Mouse (Mus musculus) lung, postnatal 0 days (tissue): ENCODE measurements at regions not wholly inside any gene's neighbourhood (a gene's known extent, or its start where the extent isn't known, plus 50 kb on each side); places are given as distances from the start of the nearest gene placed in this dataset.

Experiments
- ATAC-seq: fragments of 200-750 bp; cut with Nextera tagmentation; 2 replicates; pipeline ENCODE4 v1.8.0; 2017; ENCODE audit warnings: moderate library complexity
- DNase-seq: peaks from one replicate; pipeline ENCODE4 v3.0.0-alpha.2; 2016; ENCODE audit warnings: low spot score
- H3K27ac ChIP-seq: fragments of 300-500 bp; sonication (generic); 2 replicates; pipeline ENCODE4 v1.5.1; 2014; ENCODE audit warnings: antibody characterized with exemption, mild to moderate bottlenecking, low read length, mixed read lengths
- H3K27me3 ChIP-seq: fragments of 300-500 bp; sonication (generic); replicated peaks from 2 replicates; pipeline ENCODE4 v1.6.1; 2014; ENCODE audit warnings: low read length, mixed read lengths; ENCODE audit not compliant: insufficient read depth
- H3K36me3 ChIP-seq: fragments of 300-500 bp; sonication (generic); 2 replicates; pipeline ENCODE4 v1.6.1; 2014; ENCODE audit warnings: low read length, mixed read lengths; ENCODE audit not compliant: insufficient read depth
- H3K4me1 ChIP-seq: fragments of 300-500 bp; sonication (generic); 2 replicates; pipeline ENCODE4 v1.6.1; 2014; ENCODE audit warnings: antibody characterized with exemption, low read depth, low read length, mixed read lengths; ENCODE audit not compliant: insufficient read depth
- H3K4me2 ChIP-seq: fragments of 300-500 bp; sonication (generic); replicated peaks from 2 replicates; pipeline ENCODE4 v1.6.1; 2014; ENCODE audit warnings: low read depth, mild to moderate bottlenecking, low read length, moderate library complexity, mixed read lengths
- H3K4me3 ChIP-seq: fragments of 300-500 bp; sonication (generic); 2 replicates; pipeline ENCODE4 v1.5.1; 2014; ENCODE audit warnings: low read depth, low read length
- H3K9ac ChIP-seq: fragments of 300-500 bp; sonication (generic); replicated peaks from 2 replicates; pipeline ENCODE4 v1.6.1; 2014; ENCODE audit warnings: low read depth, mild to moderate bottlenecking
- H3K9me3 ChIP-seq: fragments of 300-500 bp; sonication (generic); 2 replicates; pipeline ENCODE4 v1.6.1; 2016; ENCODE audit warnings: low read length, mixed read lengths
- CTCF ChIP-seq: IDR thresholded peaks from 2 replicates; pipeline ENCODE4 v1.5.1; 2016; ENCODE audit warnings: antibody characterized with exemption, mild to moderate bottlenecking
- EP300 ChIP-seq: IDR thresholded peaks from 2 replicates; pipeline ENCODE4 v1.6.1; 2016; ENCODE audit warnings: antibody characterized with exemption, mild to moderate bottlenecking, control low read depth
- WGBS: fragments of 180-500 bp; shearing (Covaris S2); extraction: QIAGEN DNeasy Blood & Tissue Kit; methylation state at CpG from one replicate; pipeline ENCODE4 v1.1.7; 2014; 5-methylcytosine and 5-hydroxymethylcytosine counted together

DNA sequence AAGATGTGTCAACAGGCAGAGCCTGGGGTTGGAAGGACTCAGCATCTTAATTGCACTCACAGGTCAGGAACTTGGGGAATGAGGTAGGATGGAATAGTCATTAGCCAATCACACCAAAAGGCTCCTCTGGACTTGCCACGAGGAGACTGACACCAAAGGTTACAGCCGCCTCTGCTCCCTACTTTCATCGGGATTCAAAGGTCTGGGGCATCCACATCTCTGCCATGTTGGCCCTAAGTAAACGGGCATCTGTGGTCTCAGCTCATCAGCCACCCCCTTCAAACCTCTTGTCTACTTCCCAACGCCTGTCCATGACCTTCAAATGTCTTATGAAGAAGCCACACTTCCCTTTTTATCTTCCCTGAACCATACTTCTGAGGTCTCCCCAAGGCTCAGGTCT is 78.1 kb upstream of the Gm26657 start:
- no peak overlapping the region for H3K4me2 ChIP-seq
- WGBS: 81% methylated on average over 5 of the region's 5 CpGs
- no peaks in the 10 kb centered on the region for H3K27me3 ChIP-seq
- no peak overlapping the region for H3K4me3 ChIP-seq
- H3K36me3 ChIP-seq: no peaks in the 10 kb centered on the region
- no peak overlapping the region for H3K9ac ChIP-seq
- no peak for TF ChIP-seq EP300
- TF ChIP-seq CTCF: no peak
- H3K4me1 ChIP-seq: no peaks in the 10 kb centered on the region
- DNase-seq (no peak), ATAC-seq (no peak)
- H3K9me3 ChIP-seq: no peaks in the 10 kb centered on the region
- no peak overlapping the region for H3K27ac ChIP-seq

DNA sequence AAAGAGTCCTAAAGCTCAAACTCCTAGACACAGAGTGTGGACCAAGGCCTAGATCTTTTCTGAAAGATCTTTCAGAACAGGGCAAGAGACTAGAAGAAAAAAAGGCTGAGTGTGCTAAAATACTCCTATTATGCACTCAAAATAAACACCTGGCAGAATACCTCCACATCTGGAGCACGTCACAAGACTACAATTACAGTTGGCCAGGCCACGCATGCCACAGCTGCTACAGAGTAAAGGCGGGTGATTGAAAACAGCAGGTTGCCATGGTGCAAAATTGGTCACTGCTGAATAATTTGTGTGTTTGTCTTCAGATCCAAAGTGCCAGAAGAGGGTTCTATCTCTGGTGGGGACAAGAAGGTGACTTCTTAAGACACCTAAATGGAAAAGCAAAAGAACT is 82.8 kb upstream of the Gm26657 start:
- 79% methylated on average over 3 of the region's 3 CpGs for WGBS
- DNase-seq: no peak
- H3K27me3 ChIP-seq: no peaks in the 10 kb centered on the region
- H3K4me2 ChIP-seq: no peak overlapping the region
- H3K9me3 ChIP-seq: no peaks in the 10 kb centered on the region
- no peaks in the 10 kb centered on the region for H3K36me3 ChIP-seq
- no peak overlapping the region for H3K9ac ChIP-seq
- no peaks in the 10 kb centered on the region for H3K4me1 ChIP-seq
- H3K27ac ChIP-seq: no peak overlapping the region
- no peak overlapping the region for H3K4me3 ChIP-seq
- no peak for ATAC-seq
- TF ChIP-seq CTCF: no peak

DNA sequence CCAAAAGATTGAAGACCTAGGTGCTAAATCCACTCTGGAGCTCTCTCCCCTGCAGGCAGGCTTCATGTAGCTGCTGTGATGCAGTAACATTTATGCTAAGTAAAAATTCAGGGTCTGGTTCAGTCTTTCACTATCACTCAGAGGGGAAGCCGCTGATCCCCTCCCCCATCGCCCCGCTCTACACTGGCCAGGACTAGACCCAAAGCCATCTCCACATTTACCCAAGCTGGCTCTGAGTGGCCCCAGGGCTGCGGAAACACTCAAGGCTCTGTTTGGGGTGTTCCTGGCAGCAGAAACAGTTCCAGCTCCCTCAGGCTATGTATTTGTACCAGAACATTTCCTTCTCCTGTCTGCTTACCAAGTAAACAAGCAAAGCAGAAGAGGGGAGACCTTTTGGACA is 85.5 kb upstream of the Gm26657 start:
- no peak for ATAC-seq
- Histone ChIP-seq H3K36me3 (no peaks in the 10 kb centered on the region), H3K4me2 (no peak overlapping the region), H3K4me1 (no peaks in the 10 kb centered on the region), H3K9ac (no peak overlapping the region), H3K9me3 (no peaks in the 10 kb centered on the region), H3K4me3 (no peak overlapping the region), H3K27me3 (no peaks in the 10 kb centered on the region), H3K27ac (no peak overlapping the region)
- no peak for DNase-seq
- TF ChIP-seq EP300 (no peak), CTCF (no peak)
- WGBS: 53% methylated on average over 4 of the region's 4 CpGs

DNA sequence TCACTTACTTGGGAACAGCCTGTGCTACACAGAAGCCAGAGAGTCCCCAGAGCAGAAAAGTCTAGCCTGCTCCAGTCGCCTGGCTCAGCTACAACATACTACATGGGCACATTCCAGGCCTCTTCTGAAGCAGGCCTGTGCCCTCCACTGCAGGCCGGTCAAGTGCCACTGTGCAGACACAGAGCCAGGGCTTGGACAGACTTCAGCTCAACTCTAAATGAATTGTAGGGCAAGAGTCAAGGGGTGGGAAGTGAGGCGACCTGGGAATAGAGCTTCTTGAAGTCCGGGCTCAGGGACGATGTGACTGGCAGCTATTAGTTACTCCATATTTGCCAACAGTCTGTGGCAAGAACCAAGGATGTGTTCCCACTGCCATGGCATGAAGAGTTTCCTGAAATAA is 87.1 kb upstream of the Gm26657 start:
- Histone ChIP-seq H3K9me3 (no peaks in the 10 kb centered on the region), H3K4me3 (no peak overlapping the region), H3K4me1 (no peaks in the 10 kb centered on the region), H3K9ac (no peak overlapping the region), H3K27ac (no peak overlapping the region), H3K4me2 (no peak overlapping the region), H3K36me3 (no peaks in the 10 kb centered on the region), H3K27me3 (no peaks in the 10 kb centered on the region)
- 51% methylated on average over 5 of the region's 5 CpGs for WGBS
- peak; percentile 31 for DNase-seq
- TF ChIP-seq EP300 (no peak), CTCF (no peak)
- peak; percentile 74 for ATAC-seq

DNA sequence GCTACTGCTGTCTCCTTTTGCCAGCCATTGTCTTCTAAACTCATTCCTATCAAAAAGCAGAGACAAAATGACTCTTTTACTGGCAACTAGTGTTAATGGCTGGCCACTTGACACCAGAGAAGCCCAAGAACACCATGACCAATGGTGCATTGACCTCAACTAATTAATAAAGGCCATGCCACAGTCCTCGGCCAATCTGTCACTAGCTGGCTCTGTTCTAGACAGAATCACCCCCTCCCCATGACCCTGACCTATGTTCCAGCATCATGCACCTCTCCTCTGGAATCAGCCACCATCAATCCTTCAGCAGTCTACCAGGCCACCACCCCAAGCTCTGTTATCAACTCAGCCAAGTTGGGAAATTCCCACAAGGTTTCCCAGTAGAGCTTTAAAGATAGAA is 90.1 kb upstream of the Gm26657 start:
- DNase-seq (no peak), ATAC-seq (no peak)
- no peaks in the 10 kb centered on the region for H3K36me3 ChIP-seq
- H3K9ac ChIP-seq: no peak overlapping the region
- no peak overlapping the region for H3K4me3 ChIP-seq
- H3K27me3 ChIP-seq: no peaks in the 10 kb centered on the region
- TF ChIP-seq EP300 (no peak), CTCF (no peak)
- H3K9me3 ChIP-seq: no peaks in the 10 kb centered on the region
- no peak overlapping the region for H3K27ac ChIP-seq
- H3K4me2 ChIP-seq: no peak overlapping the region
- WGBS: 96% methylated on average over 1 of the region's 1 CpGs
- no peaks in the 10 kb centered on the region for H3K4me1 ChIP-seq

DNA sequence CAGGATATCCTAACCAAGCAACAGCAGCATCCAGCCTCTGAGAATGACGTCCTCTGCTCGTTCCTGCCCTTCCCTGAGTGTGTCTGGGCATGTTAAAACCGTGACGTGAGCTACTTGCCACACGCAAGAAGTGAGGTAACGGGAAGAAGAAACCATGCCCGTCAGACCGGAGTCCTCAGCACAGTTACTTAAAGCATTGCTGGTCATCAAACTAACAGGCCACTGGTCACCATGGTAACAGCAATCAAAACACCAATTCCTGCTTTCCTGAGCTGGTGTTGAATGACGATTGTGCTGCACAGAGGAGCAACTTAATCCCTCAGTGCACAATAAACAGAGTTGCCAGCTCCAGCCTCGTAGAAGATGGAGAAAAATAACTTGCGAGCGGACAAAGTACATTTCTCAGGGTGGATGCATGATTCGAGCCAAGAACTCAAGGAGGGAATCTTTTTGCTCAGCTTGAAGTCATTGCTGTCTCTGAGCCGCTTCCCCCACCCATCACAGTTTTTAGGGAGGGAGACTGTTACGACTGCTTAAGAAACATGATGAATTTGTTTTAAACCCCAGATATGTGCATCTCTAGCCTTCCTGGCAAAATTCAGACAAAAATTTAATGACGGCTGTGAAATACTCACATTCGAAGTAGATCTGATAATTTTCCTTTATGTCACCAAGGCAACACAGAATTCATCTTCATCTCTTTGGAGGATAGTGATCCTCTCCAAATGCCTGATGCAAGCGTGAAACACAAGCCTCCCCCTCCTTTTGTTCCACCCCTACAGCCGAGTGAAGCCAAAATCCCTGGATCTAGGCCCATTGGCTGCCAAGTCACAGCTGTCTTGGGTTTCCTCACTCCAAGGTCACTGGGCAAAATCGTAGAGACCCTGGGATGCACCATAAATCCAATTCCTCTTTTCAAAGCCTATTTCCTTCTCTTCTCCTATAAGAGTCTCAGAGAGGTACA is 95.6 kb upstream of the Gm26657 start:
- no peak overlapping the region for H3K27ac ChIP-seq
- DNase-seq (peak; percentile 80), ATAC-seq (peak; percentile 82)
- no peak overlapping the region for H3K4me3 ChIP-seq
- WGBS: 27% methylated on average over 20 of the region's 20 CpGs
- H3K9me3 ChIP-seq: no peaks in the 10 kb centered on the region
- peaks cover 6% of the 10 kb centered on the region; the same call in 1 of the 2 replicates for H3K4me1 ChIP-seq
- H3K27me3 ChIP-seq: no peaks in the 10 kb centered on the region
- no peak overlapping the region for H3K4me2 ChIP-seq
- no peak for TF ChIP-seq EP300
- no peak for TF ChIP-seq CTCF
- H3K9ac ChIP-seq: no peak overlapping the region
- no peaks in the 10 kb centered on the region for H3K36me3 ChIP-seq

DNA sequence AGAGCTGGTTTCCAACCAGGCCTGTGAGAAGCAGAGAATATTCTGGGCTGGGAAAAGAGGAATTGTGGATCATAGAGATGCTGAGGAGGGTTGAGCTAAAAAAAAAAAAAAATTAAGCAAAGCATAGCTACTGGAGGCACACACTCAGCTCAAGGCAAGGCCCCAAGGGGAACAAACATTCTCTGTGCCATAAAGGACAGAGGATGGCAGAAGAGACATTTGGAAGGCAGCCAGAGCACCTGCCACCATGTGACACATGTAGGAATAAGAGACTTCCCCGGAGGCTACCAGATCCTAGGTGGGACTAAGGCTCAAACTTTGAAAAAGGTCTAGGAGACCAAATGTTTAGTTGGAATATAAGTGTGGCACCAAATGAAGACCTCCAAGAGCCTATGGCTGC is 96.4 kb upstream of the Gm26657 start:
- H3K9me3 ChIP-seq: no peaks in the 10 kb centered on the region
- peaks cover 9% of the 10 kb centered on the region for H3K4me1 ChIP-seq
- no peak overlapping the region for H3K9ac ChIP-seq
- 38% methylated on average over 1 of the region's 1 CpGs for WGBS
- no peak for DNase-seq
- no peaks in the 10 kb centered on the region for H3K27me3 ChIP-seq
- H3K4me3 ChIP-seq: no peak overlapping the region
- TF ChIP-seq CTCF: no peak
- TF ChIP-seq EP300: no peak
- H3K27ac ChIP-seq: no peak overlapping the region
- ATAC-seq: no peak
- H3K36me3 ChIP-seq: no peaks in the 10 kb centered on the region
- H3K4me2 ChIP-seq: no peak overlapping the region
